Mouse (Mus musculus) limb, embryonic 13.5 days (tissue): ENCODE results near the gene Rbfox1. TPM values are rescaled to one million over a fixed set of nuclear protein-coding genes. Genes with fewer than 3 reads are reported as not detected.

ENCODE experiments used
- ATAC-seq: fragments of 200-750 bp; cut with Nextera tagmentation; 2 replicates; pipeline ENCODE4 v1.8.0; 2017; ENCODE audit warnings: low read depth, moderate number of reproducible peaks, moderate TSS enrichment; ENCODE audit not compliant: low FRiP score
- H3K27ac ChIP-seq: fragments of 300-500 bp; sonication (generic); 2 replicates; pipeline ENCODE4 v1.5.1; 2015; ENCODE audit warnings: inconsistent platforms, mild to moderate bottlenecking, moderate library complexity
- H3K27me3 ChIP-seq: fragments of 300-500 bp; sonication (generic); 2 replicates; pipeline ENCODE4 v1.6.1; 2015; ENCODE audit warnings: mild to moderate bottlenecking, inconsistent platforms
- H3K36me3 ChIP-seq: fragments of 300-500 bp; sonication (generic); 2 replicates; pipeline ENCODE4 v1.6.1; 2015; ENCODE audit warnings: inconsistent platforms, mild to moderate bottlenecking, moderate library complexity
- H3K4me1 ChIP-seq: fragments of 300-500 bp; sonication (generic); 2 replicates; pipeline ENCODE4 v1.6.1; 2015; ENCODE audit warnings: inconsistent platforms
- H3K4me2 ChIP-seq: fragments of 300-500 bp; sonication (generic); replicated peaks from 2 replicates; pipeline ENCODE4 v1.6.1; 2015; ENCODE audit warnings: inconsistent platforms, mild to moderate bottlenecking, moderate library complexity
- H3K4me3 ChIP-seq: fragments of 300-500 bp; sonication (generic); 2 replicates; pipeline ENCODE4 v1.5.1; 2015; ENCODE audit warnings: moderate library complexity, mild to moderate bottlenecking, inconsistent platforms
- H3K9ac ChIP-seq: fragments of 300-500 bp; sonication (generic); 2 replicates; pipeline ENCODE4 v1.6.1; 2015; ENCODE audit warnings: mild to moderate bottlenecking, inconsistent platforms
- H3K9me3 ChIP-seq: fragments of 300-500 bp; sonication (generic); 2 replicates; pipeline ENCODE4 v1.6.1; 2016; ENCODE audit warnings: inconsistent platforms
- WGBS: fragments of 180-500 bp; shearing (Covaris S2); methylation state at CpG from one replicate; pipeline ENCODE4 v1.1.7; 2015; 5-methylcytosine and 5-hydroxymethylcytosine counted together
- polyA plus RNA-seq: library from polyadenylated mRNA; unstranded; fragments of >200 nt; fragmentation: Nextera tagmentation; extraction: Ambion mirVana; gene quantifications from 2 replicates; pipeline ENCODE4 v1.2.1, GENCODE M21; 2015

Rbfox1 gene
- polyA plus RNA-seq, 1 experiment from 2014 or later, result 4.1 TPM

DNA sequence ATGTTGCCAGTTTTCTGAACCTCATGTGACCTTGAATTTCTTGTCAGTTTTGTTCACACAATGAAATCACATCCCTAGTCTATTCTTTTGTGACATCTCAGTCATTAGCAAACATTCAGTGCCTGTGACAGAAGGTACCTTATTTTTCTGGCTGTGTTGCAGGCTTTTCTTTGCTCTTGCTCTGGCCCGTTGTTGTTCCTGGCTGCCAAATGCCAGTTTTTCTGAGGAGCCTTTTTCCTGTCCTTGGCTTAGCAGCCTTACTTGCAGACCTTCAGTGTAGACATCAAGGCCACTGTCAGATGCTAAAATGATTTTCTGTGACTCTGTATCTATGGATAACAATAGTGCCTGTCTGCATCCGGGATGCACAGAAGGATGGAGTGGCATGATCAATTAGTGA is 1020.8 kb downstream of the Rbfox1 start:
- H3K4me2 ChIP-seq, result no peak overlapping the region
- no peaks in the 10 kb centered on the region for H3K27me3 ChIP-seq
- no peak overlapping the region for H3K9ac ChIP-seq
- H3K4me1 ChIP-seq, result no peaks in the 10 kb centered on the region
- no peak overlapping the region for H3K4me3 ChIP-seq
- H3K36me3 ChIP-seq, result no peaks in the 10 kb centered on the region
- 88% methylated on average over 2 of the region's 2 CpGs for WGBS
- H3K27ac ChIP-seq, result no peak overlapping the region
- H3K9me3 ChIP-seq, result no peaks in the 10 kb centered on the region
- no peak for ATAC-seq

DNA sequence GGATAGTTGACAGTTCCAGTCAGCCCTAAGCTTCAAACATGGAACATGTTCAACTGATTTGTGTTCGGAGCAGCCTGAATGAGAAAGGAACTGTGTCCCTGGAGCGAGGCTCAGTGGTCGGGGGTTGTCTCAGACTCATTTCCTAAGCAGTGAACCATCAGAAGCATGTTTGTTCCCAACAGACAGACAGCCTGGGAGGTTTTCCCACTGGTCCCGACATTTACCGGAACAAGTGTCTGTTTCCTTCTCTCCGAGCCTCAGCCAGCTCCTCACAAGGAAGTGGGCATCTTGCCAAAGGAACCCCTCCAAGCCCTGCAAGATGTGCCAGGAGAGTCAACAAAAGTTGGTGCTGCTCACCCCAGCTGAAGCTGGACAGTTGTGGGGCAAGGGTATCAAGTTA is 1022.4 kb downstream of the Rbfox1 start:
- no peak for ATAC-seq
- 78% methylated on average over 6 of the region's 6 CpGs for WGBS

DNA sequence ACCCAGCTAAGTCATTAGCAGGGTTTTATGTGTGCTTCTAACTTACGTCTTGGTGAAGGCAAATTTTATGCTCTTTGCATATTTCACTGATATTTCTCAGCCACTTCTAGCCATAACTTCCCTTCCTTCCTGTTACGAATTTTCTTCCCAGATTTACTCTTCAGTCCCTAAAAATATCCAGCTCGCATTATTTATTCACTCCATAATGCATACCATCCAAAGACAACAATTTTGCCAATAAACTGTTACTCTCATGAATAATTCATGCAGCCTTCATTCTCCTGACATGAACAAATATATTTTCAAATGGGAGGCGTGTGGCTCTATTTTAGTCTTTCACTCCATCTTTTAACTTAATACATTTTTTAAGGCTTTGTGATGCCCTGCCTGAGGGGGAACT is 1029.4 kb downstream of the Rbfox1 start:
- Histone ChIP-seq H3K36me3 (no peaks in the 10 kb centered on the region), H3K4me2 (no peak overlapping the region), H3K27ac (no peak overlapping the region), H3K4me3 (no peak overlapping the region), H3K4me1 (peaks cover 9% of the 10 kb centered on the region), H3K27me3 (no peaks in the 10 kb centered on the region), H3K9me3 (no peaks in the 10 kb centered on the region), H3K9ac (no peak overlapping the region)
- 79% methylated on average over 4 of the region's 4 CpGs for WGBS
- no peak for ATAC-seq

More for the DNA sequence above, 1022.4 kb downstream of the Rbfox1 start:
- Histone ChIP-seq H3K27ac (no peak overlapping the region), H3K9me3 (no peaks in the 10 kb centered on the region), H3K9ac (no peak overlapping the region), H3K27me3 (no peaks in the 10 kb centered on the region), H3K4me1 (no peaks in the 10 kb centered on the region), H3K4me3 (no peak overlapping the region), H3K4me2 (no peak overlapping the region), H3K36me3 (no peaks in the 10 kb centered on the region)

- Histone ChIP-seq H3K9ac (no peak overlapping the region), H3K4me2 (no peak overlapping the region), H3K27ac (no peak overlapping the region), H3K9me3 (no peaks in the 10 kb centered on the region), H3K4me3 (no peak overlapping the region), H3K36me3 (no peaks in the 10 kb centered on the region), H3K27me3 (no peaks in the 10 kb centered on the region), H3K4me1 (peaks cover 9% of the 10 kb centered on the region)
- WGBS, result 29% methylated on average over 3 of the region's 3 CpGs
- no peak for ATAC-seq
Measured at GRCm38 (mm10) chr16:6918641-6919040, 1033.5 kb downstream of the Rbfox1 start.

DNA sequence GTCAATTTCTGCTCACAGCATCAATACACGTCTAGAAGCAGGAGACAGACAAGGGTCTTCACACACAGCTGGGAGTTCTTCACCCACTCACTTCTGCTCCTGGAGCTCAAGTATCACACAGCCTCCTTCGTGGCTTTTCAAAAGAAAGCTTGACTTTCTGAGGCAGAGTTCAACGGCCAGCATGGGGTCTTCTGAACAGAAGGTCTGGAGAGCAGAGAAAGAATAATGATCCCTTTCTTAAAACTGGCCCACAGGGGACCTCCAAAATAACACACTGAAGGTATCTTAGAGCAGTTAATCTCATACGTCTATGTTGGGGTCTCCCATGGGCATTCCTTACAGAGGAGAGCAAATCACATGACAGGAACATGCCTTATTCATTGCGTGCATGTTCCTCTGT is 1034.5 kb downstream of the Rbfox1 start:
- no peaks in the 10 kb centered on the region for H3K9me3 ChIP-seq
- no peaks in the 10 kb centered on the region for H3K36me3 ChIP-seq
- no peaks in the 10 kb centered on the region for H3K27me3 ChIP-seq
- peaks cover 9% of the 10 kb centered on the region for H3K4me1 ChIP-seq
- H3K27ac ChIP-seq, result no peak overlapping the region
- 26% methylated on average over 5 of the region's 5 CpGs for WGBS
- no peak overlapping the region for H3K4me2 ChIP-seq
- H3K9ac ChIP-seq, result no peak overlapping the region
- no peak for ATAC-seq
- H3K4me3 ChIP-seq, result no peak overlapping the region

GRCm38 (mm10) chr16:6927661-6928060 is 1042.5 kb downstream of the Rbfox1 start:
- ATAC-seq, result no peak
- 64% methylated on average over 2 of the region's 2 CpGs for WGBS
- Histone ChIP-seq H3K4me3 (no peak overlapping the region), H3K9ac (no peak overlapping the region), H3K27ac (no peak overlapping the region), H3K27me3 (no peaks in the 10 kb centered on the region), H3K4me2 (no peak overlapping the region), H3K36me3 (no peaks in the 10 kb centered on the region), H3K9me3 (no peaks in the 10 kb centered on the region), H3K4me1 (no peaks in the 10 kb centered on the region)

DNA sequence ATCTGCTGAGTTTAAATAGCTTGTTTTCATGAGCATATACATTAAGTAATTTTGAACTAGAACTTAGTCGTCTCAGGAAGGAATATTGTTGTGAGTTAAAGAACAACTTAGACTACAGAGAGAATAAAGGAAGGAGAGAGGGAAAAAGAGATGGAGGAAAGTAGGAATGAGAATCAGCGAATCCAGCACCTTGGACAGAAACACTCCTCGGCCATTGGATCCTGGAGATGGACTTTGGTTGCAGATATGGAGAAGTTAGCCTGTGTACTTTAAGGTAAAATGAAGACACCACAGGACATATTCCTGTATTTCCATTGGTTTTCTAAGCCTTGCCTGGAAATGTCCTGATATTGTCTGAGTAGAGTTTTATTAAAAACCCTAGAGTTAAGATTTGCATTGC is 1045.6 kb downstream of the Rbfox1 start:
- Histone ChIP-seq H3K4me1 (no peaks in the 10 kb centered on the region), H3K36me3 (no peaks in the 10 kb centered on the region)

GRCm38 (mm10) chr16:6946151-6946550 is 1061.0 kb downstream of the Rbfox1 start:
- no peaks in the 10 kb centered on the region for H3K9me3 ChIP-seq
- H3K4me3 ChIP-seq, result no peak overlapping the region
- H3K27ac ChIP-seq, result no peak overlapping the region
- H3K27me3 ChIP-seq, result no peaks in the 10 kb centered on the region
- no peak for ATAC-seq
- H3K36me3 ChIP-seq, result no peaks in the 10 kb centered on the region
- WGBS, result 79% methylated on average over 6 of the region's 6 CpGs
- H3K4me1 ChIP-seq, result no peaks in the 10 kb centered on the region
- no peak overlapping the region for H3K4me2 ChIP-seq
- no peak overlapping the region for H3K9ac ChIP-seq

More for the DNA sequence above, 1045.6 kb downstream of the Rbfox1 start:
- Histone ChIP-seq H3K9me3 (no peaks in the 10 kb centered on the region), H3K4me2 (no peak overlapping the region), H3K9ac (no peak overlapping the region), H3K27ac (no peak overlapping the region), H3K4me3 (no peak overlapping the region), H3K27me3 (no peaks in the 10 kb centered on the region)
- no peak for ATAC-seq
- WGBS, result 51% methylated on average over 3 of the region's 3 CpGs

DNA sequence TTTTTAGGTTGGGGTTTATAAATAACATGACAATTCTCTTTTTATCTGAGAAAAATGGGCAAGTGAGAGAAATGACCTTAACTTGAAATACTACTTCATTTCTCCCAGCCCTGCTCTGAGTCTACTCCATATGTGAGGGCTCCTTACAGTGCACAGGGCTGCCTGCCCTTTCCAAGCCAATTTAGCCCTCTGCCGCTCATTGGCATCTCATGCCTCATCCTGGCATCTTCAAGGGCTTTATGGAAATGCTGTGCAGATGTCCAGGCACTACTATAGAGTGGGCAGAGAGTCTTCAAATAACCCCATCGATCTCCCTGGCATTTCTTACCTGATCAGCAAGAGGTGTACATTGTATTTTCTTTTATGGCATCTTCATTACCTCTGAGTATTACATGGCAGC is 1064.5 kb downstream of the Rbfox1 start:
- no peak overlapping the region for H3K27ac ChIP-seq
- no peaks in the 10 kb centered on the region for H3K9me3 ChIP-seq
- ATAC-seq, result no peak
- WGBS, result 79% methylated on average over 2 of the region's 2 CpGs
- no peaks in the 10 kb centered on the region for H3K4me1 ChIP-seq
- no peaks in the 10 kb centered on the region for H3K27me3 ChIP-seq
- no peak overlapping the region for H3K4me3 ChIP-seq
- no peak overlapping the region for H3K4me2 ChIP-seq
- no peaks in the 10 kb centered on the region for H3K36me3 ChIP-seq
- no peak overlapping the region for H3K9ac ChIP-seq

- no peak overlapping the region for H3K4me2 ChIP-seq
- ATAC-seq, result no peak
- 78% methylated on average over 6 of the region's 6 CpGs for WGBS
- H3K4me3 ChIP-seq, result no peak overlapping the region
- H3K27ac ChIP-seq, result no peak overlapping the region
- H3K36me3 ChIP-seq, result no peaks in the 10 kb centered on the region
- H3K9me3 ChIP-seq, result no peaks in the 10 kb centered on the region
- H3K27me3 ChIP-seq, result no peaks in the 10 kb centered on the region
- no peak overlapping the region for H3K9ac ChIP-seq
- H3K4me1 ChIP-seq, result no peaks in the 10 kb centered on the region
Measured at GRCm38 (mm10) chr16:6955102-6955675, 1070.0 kb downstream of the Rbfox1 start.

GRCm38 (mm10) chr16:6961931-6962379 is 1076.8 kb downstream of the Rbfox1 start:
- no peak for ATAC-seq
- Histone ChIP-seq H3K9ac (no peak overlapping the region), H3K27me3 (no peaks in the 10 kb centered on the region), H3K36me3 (no peaks in the 10 kb centered on the region), H3K27ac (no peak overlapping the region), H3K4me1 (peaks cover 11% of the 10 kb centered on the region; the same call in 1 of the 2 replicates), H3K4me3 (no peak overlapping the region), H3K4me2 (no peak overlapping the region), H3K9me3 (no peaks in the 10 kb centered on the region)
- 32% methylated on average over 2 of the region's 2 CpGs for WGBS

GRCm38 (mm10) chr16:6962508-6962907 is 1077.4 kb downstream of the Rbfox1 start:
- H3K4me2 ChIP-seq, result no peak overlapping the region
- H3K4me1 ChIP-seq, result peaks cover 11% of the 10 kb centered on the region; the same call in 1 of the 2 replicates
- no peak for ATAC-seq
- no peaks in the 10 kb centered on the region for H3K9me3 ChIP-seq
- H3K4me3 ChIP-seq, result no peak overlapping the region
- WGBS, result 39% methylated on average over 5 of the region's 5 CpGs
- no peaks in the 10 kb centered on the region for H3K27me3 ChIP-seq
- no peak overlapping the region for H3K27ac ChIP-seq
- H3K9ac ChIP-seq, result no peak overlapping the region
- no peaks in the 10 kb centered on the region for H3K36me3 ChIP-seq

GRCm38 (mm10) chr16:6963533-6963932 is 1078.4 kb downstream of the Rbfox1 start:
- Histone ChIP-seq H3K4me2 (no peak overlapping the region), H3K27me3 (no peaks in the 10 kb centered on the region), H3K9me3 (no peaks in the 10 kb centered on the region), H3K9ac (no peak overlapping the region), H3K4me3 (no peak overlapping the region), H3K27ac (no peak overlapping the region), H3K4me1 (peaks cover 11% of the 10 kb centered on the region; the same call in 1 of the 2 replicates), H3K36me3 (no peaks in the 10 kb centered on the region)
- 62% methylated on average over 4 of the region's 4 CpGs for WGBS
- ATAC-seq, result no peak
